Mouse (Mus musculus) mature B cell (primary cell): Measurements from ENCODE around the gene Uqcr11.

Experiments
- in situ Hi-C: fragments of 300-500 bp; cut with MboI; formaldehyde crosslinking; loops from 2 replicates; pipeline ENCODE4 v1.14.3; 2019

The Uqcr11 gene

GRCm38 (mm10) chr10:80376160-80376559 is 30.5 kb downstream of the Uqcr11 start:
- in situ Hi-C loops: loop anchor here (10.0 kb wide), 1 partner anchor 129 kb away; no protein-coding TSS in a partner anchor

DNA sequence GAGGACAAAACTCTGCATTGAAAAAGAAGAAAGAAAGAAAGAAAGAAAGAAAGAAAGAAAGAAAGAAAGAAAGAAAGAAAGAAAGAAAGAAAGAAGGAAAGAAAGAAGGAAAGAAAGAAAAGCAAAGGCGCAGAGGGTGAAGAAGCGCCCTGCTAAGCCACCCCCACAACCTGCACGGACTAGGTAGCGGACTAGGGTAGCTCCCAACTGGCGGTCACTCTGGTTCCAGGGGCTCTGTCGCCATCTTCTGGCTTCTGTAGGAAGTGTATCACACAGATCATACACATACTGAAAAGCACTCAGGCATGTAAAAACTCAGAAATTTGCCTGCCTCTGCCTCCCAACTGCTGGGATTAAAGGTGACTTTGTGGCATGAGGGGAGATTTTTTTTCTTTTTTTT is 32.6 kb downstream of the Uqcr11 start:
- in situ Hi-C loops: loop anchor here (10.0 kb wide), 1 partner anchor 131 kb away; no protein-coding TSS in a partner anchor

- in situ Hi-C loops: loop anchor here (10.0 kb wide), 1 partner anchor 132 kb away; no protein-coding TSS in a partner anchor
Observed at GRCm38 (mm10) chr10:80372706-80373105, 33.9 kb downstream of the Uqcr11 start.

DNA sequence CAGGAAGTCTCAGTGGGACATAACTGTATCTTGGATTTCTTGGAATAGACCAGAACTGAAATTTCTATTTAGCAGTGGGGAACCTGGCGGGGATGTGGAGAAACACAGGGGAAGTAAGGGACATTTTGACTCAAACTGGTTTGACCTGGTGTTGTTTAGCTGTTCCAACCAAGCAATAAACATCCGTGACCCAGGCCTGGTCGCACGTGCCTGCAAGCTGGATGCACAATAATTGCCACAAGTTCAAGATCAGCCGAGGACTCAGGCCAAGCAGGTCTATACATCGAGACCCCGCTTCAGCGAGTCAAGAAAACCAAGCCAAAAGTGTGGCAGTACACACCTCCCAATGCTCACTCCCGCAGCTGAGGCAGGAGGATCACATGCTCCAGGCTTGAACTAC is 34.6 kb downstream of the Uqcr11 start:
- in situ Hi-C loops: loop anchor here (10.0 kb wide), 1 partner anchor 133 kb away; no protein-coding TSS in a partner anchor

DNA sequence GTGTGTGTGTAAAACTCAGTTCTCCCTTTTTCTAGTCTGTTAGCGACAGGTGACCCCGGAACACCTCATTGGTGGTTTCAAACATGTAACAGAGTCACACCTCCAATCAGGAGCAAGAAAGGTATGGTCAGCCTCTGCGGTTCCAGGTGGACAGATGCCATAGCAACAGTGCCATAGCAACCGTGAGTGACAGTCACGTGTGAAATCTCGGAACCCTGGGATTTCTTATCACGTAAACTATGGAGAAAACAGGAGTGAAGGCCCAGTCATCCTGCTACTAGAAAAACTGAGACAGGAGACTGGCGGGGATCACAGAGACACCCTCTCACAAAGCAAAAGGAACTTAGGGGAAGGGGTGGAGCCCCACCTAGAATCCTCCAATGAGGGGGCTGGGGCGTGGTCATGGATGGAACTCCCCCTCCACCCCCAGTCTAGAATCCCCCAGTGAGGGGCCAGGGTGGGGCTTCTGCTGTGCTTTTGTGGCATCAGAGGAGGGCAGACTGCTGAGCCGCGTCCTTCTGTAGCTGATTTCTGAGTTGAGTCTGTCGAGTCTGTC is 35.1 kb downstream of the Uqcr11 start:
- in situ Hi-C loops: loop anchor here (10.0 kb wide), 1 partner anchor 133 kb away; no protein-coding TSS in a partner anchor

DNA sequence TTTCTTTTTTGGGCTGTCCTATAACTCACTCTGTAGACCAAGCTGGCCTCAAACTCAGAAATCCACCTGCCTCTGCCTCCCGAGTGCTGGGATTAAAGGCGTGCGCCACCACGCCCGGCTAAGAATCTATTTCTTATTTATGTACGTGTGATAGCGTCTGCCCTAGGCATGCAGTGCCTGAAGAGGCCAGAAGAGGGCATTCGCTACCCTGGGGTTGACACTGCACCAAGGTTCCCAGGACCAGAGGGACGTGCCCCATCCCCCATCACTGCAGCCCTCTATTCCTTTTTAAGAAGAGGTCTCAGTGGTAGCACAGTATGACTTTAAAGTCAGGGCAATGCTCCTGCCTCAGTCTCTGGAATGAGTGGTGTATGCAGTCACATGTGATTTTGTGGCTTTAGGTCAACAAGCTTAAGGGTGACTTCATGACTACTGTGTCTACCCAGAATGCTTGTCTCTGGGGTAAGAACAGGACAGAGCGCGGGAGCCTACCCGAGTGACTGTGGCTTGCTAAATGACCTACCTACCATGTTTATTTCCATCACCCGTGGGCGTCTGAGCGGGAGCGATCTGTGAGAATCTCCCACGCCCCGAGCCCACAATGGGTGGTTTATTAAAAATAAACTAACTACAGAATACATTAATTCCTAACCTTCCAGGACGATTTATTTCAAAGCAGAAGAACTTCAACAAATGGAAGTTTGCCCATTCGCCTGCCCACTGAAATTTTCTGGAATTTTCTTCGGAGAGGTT is 36.5 kb downstream of the Uqcr11 start:
- in situ Hi-C loops: loop anchor here (10.0 kb wide), 1 partner anchor 135 kb away; no protein-coding TSS in a partner anchor

GRCm38 (mm10) chr10:80368392-80368791 is 38.2 kb downstream of the Uqcr11 start:
- in situ Hi-C loops: no loop called here

- in situ Hi-C loops: no loop called here
Observed at GRCm38 (mm10) chr10:80367954-80368353, 38.7 kb downstream of the Uqcr11 start.

- in situ Hi-C loops: no loop called here
Observed at GRCm38 (mm10) chr10:80365736-80366135, 40.9 kb downstream of the Uqcr11 start.

GRCm38 (mm10) chr10:80363734-80364133 is 42.9 kb downstream of the Uqcr11 start:
- in situ Hi-C loops: no loop called here

GRCm38 (mm10) chr10:80357994-80358639 is 48.5 kb downstream of the Uqcr11 start:
- in situ Hi-C loops: no loop called here

DNA sequence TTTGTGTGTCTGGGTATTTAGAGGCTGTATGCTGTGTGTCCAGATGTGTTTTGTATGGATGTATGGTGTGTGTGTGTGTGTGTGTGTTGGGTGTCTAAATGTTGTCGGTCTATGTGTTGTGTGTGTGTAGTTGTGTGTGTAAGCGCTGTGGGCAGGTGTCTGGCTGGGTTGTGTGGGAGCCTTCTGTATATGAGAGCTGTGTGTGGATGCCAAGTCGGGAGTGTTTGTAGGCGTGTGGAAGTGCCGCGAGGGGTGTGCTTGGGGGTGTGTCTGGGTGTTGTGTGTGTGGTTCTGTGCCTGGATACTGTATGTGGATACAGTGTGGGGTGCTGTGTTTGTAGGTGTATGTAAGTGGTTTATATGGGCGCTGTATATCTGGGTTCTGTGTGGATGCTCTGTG is 49.3 kb downstream of the Uqcr11 start:
- in situ Hi-C loops: no loop called here

- in situ Hi-C loops: no loop called here
Observed at GRCm38 (mm10) chr10:80356737-80357136, 49.9 kb downstream of the Uqcr11 start.

DNA sequence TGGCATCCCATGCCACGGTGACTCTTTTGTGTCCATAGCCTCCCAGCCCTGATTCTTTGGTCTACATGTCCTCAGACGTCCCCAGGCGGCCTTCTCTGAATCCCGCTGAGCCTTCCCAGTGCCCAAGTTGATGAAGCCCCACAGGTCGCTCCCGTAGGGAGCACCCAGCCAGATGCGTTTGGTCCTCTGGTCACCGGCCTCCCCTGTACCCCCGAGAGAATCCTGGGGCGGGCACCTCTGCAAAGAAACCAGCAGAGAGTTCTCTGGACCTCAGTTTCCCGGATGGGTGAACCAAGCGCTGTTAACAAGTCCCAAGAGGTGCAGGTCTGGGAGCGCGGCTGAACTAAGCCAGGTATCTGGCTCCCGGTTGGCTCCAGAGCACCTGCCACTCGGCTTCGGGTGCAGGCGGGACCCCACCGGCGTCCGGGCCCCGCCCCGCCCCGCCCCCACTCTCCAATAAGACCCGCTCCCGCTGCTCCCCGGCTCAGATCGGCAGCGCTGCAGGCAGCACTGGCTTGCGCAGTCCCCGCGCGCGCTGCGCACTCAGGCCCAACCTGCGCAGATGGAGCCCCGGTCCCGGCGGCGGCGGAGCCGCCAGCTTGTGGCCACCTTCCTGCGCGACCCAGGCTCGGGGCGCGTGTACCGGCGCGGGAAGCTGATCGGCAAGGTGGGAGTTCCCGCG is 50.5 kb downstream of the Uqcr11 start, which contains the start of gene Plk5:
Gene Plk5, plus strand, starts transcription at position 459 of the 682 bp plus-strand sequence.
- in situ Hi-C loops: no loop called here

- in situ Hi-C loops: no loop called here
Observed at GRCm38 (mm10) chr10:80355431-80355830, 51.2 kb downstream of the Uqcr11 start.
